Mouse (Mus musculus) yolk sac, embryonic 10.5 days (tissue): Measurements from ENCODE around the gene 2210016L21Rik.
A peak's percentile ranks its signal among the peaks of the same experiment; 100 is the strongest.
"Not testable (repeated sequence)": the region's sequence is repeated elsewhere in the genome, so short reads cannot be mapped to it uniquely, and the experiment has no call there.

ENCODE experiments used
- DNase-seq: peaks from one replicate; pipeline ENCODE4 v3.0.0-alpha.2; 2017; ENCODE audit warnings: low spot score

Gene 2210016L21Rik

DNA sequence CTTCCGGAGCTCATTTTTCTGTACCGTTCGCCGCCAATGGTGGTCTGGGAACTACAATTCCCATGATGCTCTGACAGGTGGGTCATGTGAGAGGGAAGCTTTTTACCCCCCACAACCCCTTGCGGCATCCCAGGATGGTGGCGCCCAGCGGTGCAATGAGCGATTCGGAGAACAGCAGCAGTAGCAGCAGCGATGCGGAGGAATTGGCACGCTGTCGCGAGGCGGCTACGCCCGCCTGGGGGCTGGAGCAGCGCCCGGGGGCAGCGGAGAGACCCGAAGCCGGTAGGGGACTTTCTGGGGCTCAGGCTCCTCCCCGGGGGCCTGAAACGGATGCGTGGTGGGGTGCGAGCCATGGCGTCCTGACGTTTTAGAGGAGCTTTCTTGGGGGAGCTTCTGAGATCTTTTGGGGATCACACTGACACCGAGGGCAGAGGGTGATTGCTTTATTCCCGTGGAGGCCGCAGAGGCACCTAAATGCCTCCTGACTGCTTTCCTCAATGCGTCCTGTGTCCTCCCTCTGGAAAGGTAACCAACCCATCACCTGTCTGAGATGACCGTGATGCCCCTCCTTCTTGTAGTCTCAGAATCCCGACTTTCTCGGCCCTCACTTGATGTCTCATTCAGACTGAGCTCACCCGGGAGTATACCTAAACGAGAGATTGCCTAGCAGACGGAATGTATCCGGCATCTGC lies at the start of gene 2210016L21Rik:
2210016L21Rik (plus strand) TSS at position 85 of the 692 bp plus-strand sequence.
- DNase-seq: peak; percentile 89

DNA sequence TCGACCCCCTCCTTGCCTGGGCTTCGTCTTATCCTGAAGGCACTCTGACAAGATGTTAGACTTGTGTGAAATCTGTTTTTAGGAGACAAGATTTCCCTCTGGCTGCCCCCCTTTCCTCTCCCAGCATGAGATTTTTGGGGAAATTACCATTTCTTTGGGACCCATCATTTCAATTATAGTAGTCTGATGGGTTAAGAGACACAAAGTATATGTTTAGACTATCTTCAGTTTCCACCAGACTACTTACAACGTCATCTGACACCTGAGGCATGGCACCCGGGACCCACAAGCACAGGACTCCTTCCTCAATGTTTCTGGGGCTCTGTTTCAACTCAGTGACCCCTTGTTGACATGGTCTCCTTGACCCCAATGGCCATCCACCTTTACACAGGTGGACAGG lies 46.4 kb upstream of the 2210016L21Rik start:
- no peak for DNase-seq

DNA sequence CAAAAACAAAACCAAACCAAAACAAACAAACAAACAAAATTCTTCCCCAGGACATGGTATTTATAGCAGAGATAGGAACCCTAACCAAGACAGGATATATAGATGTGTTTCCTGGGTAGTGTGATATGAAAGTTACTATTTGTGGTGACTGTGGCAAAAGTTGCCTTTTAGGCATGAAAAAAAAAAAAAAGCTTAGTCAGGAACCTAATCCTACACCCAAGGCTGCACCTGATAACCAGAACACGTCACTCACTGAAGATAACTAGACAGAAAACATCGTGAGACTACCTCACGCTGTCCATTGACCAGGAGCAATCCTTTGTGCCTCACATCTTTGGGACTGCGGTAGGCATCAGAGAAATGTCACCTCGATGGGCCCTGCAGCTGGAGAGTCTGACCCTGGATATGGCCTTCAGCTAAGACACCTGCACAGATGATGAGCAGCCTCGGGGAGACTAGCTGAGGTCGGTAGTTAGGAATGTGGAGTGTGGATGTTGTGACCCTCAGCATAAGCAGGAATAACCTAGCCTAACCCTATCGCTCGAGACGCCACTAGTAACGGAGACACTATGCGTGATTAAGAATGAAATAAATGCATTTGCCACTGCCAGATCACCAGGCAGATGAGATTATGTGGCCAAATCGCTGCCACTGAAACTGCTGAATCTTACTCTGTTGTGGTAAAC lies 45.1 kb upstream of the 2210016L21Rik start, which contains the start of gene Oasl2:
Oasl2 (plus strand) TSS at position 249 of the 686 bp plus-strand sequence.
- no peak for DNase-seq

DNA sequence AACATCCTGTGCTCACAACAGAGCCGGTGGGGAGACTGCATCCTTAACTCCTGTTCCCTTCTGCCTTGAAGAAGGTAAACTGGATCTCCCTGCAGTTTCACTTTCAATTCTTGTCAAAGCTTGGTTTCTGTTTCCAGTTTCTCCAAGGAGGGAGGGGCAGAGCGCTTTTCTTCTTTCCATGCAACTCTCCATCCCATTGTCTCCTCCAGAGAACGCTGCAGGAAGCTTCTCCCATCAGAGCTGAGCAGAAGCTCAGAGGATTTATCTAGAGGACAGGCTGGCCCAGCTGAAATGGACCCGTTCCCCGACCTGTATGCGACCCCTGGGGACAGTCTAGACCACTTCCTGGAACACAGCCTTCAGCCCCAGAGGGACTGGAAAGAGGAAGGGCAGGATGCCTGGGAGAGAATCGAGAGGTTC lies 44.6 kb upstream of the 2210016L21Rik start:
- no peak for DNase-seq

DNA sequence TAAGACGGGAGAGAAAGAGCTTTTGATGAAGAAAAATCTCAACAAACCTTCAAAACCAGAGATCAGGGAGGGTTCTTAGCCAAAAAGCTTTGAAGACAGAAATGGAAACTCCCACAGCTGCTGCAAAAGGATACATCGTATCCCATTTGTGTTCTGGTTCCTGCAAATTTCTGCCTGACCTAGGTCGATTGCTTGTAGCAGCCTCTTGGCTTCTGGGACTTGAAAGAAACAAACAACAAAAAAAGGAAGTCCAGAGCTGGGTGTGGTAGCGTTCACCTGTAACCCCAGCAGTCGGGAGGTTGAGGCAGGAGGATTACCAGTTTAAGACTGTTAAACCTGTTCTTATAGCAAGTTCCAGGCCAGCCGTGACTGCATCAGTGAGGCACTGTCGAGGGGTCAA lies 43.1 kb upstream of the 2210016L21Rik start:
- DNase-seq: no peak

DNA sequence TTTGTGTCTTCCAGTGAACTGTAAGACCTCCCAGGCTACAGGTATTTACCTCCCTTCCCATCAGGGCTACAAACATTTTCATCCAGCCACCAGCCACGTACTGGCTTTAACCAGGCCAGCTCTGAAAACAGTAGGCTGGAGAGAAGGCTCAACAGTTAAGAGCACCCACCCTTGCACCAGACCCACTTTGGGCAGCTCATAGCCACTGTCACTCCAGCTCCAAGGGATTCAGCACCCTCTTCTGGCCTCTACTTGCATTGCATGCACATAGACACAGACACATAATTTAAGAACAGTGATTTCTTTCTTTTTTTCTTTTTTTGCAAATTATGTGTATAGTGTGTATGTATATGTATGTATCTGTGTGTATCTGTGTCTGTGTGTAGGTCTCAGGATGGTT lies 39.5 kb upstream of the 2210016L21Rik start:
- DNase-seq: peak; percentile 21

DNA sequence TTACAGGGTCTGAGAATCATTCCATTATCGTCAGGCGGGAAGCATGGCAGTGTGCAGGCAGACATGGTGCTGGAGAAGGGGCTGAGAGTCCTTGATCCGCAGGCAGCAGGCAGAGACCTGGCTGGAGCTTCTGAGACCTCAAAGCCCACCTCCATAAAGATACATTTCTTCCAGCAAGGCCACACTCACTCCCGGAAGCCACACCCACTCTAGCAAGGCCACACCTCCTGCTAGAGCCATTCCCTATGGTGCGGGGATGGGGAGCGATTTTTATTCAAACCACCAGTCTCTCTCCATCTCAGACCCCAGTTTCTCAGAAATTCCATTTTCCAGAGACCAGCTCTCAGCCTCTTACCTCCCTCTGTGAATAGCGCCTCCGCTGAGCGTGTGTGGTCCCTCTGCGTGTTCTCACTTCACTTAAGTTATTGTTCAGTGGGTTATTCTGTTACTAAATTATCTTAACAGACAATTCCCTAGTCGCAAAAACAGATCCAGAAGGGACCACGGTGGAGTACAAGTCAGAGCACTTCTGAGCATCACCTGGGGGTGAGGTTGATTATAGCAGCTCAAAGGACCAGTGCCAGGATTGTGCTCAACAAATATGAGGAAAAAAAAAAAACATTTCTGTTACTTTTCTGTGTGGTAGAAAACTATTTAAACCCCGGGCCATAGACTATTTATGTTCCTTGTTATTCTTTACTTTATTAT lies 33.2 kb upstream of the 2210016L21Rik start:
- DNase-seq: no peak

DNA sequence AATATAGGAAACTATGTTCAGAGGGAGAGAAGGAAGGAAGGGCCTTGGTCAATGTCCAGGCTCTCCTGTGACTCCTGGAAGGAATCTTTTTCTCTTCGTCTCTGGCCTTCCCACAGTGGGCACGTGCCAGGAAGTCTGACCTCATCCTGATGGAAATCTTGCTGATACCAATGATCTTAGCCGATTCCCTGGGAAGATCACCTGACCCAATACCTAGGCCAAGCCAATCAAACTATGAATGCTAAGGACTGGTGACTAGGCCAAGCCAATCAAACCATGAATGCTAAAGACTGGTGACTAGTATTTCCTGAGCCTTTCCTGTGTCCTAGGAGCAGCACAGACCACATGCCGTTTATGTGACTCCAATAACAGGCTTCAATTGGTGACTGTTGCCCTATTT lies 28.3 kb upstream of the 2210016L21Rik start:
- DNase-seq: no peak

DNA sequence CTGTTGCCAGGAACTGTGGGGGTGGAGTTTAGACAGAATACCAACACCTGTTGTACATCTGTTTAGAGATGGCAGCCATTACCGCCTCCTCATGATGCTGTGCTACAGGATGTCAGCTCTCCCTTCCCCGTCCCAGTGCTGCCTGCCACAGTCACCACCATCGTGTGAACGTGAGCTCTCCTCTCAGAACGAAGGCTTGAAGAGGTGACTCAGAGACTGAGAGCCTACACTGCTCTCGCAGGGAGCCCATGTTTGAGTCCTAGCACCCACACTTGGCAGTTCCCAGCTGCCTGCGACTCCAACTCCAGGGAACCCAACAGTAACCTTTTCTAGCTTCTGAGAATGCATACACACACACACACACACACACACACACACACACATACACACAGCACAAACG lies 27.1 kb upstream of the 2210016L21Rik start:
- no peak for DNase-seq

DNA sequence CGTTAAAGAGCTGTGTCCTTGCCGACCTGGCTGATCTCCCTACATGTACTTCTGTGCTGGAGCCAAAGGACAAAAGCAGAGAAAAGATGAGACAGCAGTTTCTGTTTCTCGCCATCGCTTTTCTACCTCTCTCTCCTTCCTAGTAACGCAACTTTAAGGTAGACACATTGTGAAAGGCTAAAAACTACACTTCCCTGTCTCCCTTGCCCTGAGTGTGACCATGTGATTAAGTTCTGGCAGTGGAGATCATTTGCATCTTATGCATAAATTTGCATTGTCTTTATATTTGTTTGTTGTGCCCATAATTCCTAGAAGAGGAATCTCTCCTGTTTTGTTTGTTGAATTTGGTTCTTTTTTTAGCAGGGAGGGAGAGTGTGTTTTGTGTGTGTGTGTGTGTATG lies 26.1 kb upstream of the 2210016L21Rik start:
- no peak for DNase-seq

DNA sequence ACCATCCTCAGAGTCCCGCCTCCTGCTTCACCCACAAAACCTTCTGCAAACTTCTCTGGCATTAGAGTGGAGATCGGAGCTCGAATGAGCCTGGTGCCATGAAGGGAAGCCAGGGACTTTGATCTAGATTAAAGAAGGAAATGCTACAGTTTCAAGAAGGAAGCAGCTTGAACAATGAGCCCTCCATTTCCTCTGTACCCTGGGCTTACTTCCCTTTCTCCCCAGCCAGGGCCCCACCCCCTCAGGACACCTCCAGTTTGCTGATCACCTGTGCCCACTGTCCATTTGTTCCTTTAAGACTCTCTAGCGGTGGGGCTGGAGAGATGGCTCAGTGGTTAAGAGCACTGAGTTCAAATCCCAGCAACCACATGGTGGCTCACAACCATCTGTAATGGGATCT lies 25.2 kb upstream of the 2210016L21Rik start:
- DNase-seq: no peak

DNA sequence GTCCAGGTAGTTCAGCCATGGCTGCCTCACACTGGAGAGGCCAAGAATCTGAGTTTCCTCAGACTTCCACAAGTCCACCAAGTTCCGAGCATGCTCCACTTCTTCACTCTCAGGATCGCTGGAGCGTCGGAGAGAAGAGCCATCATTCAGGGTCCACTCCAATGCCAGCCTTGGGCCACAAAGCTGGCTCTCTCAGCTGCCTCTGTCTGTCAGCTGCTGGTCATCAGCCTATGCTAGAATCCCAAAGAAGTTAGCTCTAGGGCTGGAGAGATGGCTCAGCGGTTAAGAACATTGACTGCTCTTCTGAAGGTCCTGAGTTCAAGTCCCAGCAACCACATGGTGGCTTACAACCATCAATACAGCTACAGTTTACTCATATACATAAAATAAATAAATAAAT lies 24.6 kb upstream of the 2210016L21Rik start:
- not testable (repeated sequence) for DNase-seq

DNA sequence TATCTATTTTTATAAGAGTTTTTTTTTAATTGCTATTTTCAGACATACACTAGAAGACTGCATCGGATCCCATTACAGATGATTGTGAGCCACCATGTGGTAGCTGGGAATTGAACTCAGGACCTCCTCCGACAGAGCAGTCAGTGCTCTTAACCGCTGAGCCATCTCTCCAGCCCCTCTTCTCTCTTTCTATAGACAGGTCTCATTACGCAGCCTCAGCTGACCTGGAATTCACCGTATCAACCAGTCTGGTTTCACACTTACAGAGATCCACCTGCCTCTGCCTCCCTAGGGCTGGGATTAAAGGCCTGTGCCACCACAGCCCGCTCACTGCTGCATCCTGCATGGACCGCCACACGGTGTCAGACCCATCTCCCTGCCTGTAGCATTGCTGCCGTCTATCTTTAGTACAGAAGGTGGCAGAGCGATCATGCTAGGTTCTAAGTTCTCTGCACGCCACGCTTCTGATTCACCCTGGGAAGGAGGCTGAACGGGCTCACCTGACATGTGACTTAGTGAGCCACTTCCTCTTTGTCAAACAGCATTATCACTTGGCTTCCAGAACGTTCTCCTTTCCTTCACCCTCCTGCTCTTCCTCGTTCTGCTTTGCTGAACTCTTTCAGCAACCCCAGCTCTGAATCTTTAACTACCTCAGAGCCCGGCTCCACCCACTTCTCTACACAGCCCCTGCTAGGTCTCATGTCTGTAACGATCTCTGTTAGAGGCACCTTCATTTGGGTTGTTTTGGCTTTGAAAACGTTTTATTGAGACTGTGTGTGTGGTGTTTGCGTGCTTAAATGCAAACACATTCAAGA lies 20.2 kb upstream of the 2210016L21Rik start:
- peak; percentile 53 for DNase-seq

DNA sequence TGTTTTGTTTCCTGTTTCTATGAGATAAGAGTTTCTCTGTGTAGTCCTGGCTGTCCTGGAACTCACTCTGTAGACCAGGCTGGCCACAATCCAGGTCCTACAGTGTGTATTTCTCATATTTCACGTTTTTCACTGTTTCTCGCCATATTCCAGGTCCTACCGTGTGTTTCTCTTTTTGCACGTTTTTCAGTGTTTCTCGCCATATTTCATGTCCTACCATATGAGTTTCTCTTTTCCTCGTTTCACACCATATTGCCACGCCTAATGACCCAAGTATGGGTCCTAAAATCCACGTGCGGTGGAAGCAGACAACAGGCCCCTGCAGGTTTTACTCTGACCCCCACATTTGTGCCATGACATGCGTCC lies 19.6 kb upstream of the 2210016L21Rik start:
- no peak for DNase-seq

DNA sequence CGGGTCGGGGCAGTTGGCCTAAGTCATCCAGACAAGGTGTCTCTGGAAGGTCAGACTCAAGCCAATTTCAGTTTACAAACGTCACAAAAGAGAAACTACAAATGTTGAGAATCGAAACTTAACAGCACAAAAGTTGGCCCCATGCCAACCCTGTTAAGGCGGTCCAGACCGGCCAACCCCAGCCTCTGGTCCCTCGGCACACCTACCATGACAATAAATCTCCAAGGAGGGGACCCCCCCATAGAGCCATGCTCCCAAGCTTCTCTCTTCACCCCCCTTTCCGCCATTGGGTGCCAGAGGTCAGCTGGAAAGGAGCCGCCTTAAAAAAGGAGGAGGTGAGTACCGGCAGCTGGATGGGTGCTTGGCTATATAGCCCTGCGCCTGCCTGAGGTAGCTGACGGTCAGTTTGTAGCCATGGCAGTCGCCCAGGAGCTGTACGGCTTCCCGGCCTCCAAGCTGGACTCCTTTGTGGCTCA lies 18.9 kb upstream of the 2210016L21Rik start, which contains the start of gene Oasl1:
Oasl1 (plus strand) TSS at position 243 of the 476 bp plus-strand sequence.
- no peak for DNase-seq

DNA sequence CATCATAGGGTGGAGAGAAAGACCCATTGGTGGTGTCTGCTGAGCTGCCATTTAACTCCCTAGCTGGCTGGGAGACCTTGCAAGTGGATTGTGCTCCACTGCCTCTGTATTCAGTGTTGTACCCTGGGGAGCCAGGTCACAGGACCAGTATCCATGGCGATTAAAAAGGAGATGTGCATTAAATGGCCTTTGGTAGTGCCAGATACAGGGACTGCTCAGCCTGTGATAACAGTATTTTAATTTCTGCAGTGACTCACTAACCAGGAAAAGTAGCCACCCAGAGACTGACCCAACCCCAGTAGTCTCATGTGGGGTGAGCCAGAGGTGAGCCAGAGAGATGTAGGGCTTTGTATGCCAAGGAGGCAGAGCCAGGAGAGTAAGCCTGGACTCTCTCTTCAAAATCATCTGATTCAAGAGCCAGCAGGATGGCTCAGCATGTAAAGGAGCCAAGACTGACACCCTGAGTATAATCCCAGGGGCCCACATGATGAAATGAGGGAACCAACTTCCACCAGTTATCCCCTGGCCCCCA lies 15.7 kb upstream of the 2210016L21Rik start:
- no peak for DNase-seq

DNA sequence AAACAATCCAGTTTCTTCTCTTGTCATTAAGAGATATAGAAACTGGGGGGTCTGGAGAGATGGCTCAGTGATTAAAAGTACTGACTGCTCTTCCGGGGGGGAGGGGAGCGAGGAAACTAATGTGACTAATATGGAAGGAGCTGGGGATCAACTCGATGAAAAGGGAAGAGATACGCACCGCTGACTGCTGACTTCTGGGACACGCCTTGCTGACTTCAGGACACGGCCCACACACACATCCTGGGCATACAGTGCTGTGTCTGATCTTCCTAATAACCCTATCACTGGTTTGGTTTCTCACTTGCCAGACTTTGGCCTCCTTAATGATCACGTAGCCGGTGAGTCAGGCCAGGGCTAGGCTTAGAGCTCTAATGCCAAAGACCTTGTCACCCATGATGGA lies 15.2 kb upstream of the 2210016L21Rik start:
- DNase-seq: no peak

DNA sequence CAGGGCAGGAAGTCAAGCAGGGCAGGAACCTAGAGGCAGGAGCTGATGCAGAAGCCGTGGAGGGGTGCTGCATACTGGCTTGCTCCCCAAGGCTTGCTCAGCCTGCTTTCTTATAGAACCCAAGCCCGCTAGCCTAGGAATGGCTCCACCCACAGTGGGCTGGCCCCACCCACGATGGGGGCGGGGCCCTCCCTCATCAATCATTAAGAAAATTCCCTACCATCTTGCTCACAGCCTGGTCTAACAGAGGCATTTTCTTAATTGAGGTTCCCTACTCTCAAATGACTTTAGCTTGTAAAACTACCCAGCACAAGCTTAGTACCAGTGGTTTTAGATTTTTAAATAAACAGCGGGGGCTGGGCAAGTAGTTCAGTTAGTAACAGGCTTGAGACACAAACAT lies 10.3 kb upstream of the 2210016L21Rik start:
- DNase-seq: no peak

DNA sequence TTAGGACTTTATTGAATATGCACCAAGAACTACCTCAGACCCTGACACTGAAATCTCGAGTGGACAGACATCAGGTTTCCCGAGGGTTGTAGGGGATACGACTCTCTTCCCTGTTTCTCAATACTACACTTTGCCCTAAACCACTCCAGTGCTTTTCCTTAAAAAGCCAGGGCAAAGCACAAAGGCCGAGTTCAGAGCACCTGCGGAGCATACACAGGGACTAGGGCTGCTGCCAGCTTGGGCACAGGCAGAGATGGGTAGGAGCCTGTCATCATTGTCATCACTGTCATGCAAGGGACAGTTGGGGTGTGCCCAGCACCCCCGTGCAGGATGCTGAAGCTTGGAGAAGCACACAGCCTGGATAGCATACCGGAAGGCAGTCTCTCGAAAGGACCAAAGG lies 8.8 kb upstream of the 2210016L21Rik start:
- no peak for DNase-seq

DNA sequence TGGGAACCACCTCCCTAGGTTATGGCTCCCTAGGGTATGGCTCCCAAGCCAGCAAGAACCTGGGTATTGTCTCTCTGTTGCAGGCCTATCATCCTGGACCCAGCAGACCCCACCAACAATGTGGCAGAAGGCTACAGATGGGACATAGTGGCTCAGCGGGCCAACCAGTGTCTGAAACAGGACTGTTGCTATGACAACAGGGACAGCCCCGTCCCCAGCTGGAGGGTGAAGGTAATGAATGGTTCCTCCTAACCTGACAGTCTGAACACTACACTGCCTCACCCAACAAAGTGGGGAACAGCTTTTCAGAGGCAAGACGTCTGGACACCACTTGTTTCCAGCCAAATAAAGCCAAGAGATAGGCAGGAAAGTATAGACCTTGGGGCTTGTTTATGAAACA lies 6.1 kb upstream of the 2210016L21Rik start:
- DNase-seq: no peak

DNA sequence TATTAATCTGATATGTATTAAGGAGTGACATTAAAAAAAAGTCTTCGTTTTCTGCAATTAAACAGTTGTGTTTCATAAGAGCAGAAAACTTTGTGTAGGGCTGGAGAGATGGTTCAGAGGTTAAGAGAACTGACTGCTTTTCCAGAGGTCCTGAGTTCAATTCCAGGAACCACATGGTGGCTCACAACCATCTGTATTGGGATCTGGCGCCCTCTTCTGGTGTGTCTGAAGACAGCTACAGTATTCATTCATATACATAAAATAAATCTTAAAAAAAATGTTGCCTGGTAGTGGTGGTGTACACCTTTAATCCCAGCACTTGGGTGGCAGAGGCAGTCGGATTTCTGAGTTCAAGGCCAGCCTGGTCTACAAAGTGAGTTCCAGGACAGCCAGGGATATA lies 820 bp upstream of the 2210016L21Rik start:
- not testable (repeated sequence) for DNase-seq

DNA sequence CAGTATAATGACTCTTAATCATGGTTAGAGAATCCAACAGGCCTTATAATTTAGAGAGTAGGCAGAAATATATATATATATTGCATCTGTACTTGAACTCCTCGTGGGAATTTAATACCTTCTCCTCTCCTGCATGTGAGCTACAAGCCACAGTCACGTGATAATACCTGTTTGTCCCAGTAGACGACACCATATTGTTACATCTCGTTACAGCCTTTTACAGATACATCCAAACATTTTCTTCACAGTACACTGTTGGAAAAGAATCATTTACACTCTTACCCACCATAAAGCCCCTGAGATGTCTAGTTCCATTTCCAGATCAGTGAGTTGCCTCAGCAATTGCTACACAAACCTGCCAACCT lies 790 bp downstream of the 2210016L21Rik start:
- no peak for DNase-seq
